Mouse (Mus musculus) midbrain, embryonic 11.5 days (tissue): Measurements from ENCODE around the gene Cherp. TPM values are rescaled to one million over a fixed set of nuclear protein-coding genes. Genes with fewer than 3 reads are reported as not detected.
A peak's percentile ranks its signal among the peaks of the same experiment; 100 is the strongest.

Experiments used
- ATAC-seq: fragments of 200-750 bp; cut with Nextera tagmentation; 2 replicates; pipeline ENCODE4 v1.8.0; 2017; ENCODE audit warnings: moderate TSS enrichment, moderate library complexity; ENCODE audit not compliant: low FRiP score
- DNase-seq: peaks from one replicate; pipeline ENCODE4 v3.0.0; 2015; ENCODE audit warnings: low spot score; ENCODE audit errors: missing footprints
- H3K27ac ChIP-seq: fragments of 300-500 bp; sonication (generic); 2 replicates; pipeline ENCODE4 v1.5.1; 2014; ENCODE audit warnings: low read depth, low read length
- H3K27me3 ChIP-seq: fragments of 300-500 bp; sonication (generic); 2 replicates; pipeline ENCODE4 v1.6.1; 2014; ENCODE audit warnings: mild to moderate bottlenecking, low read length, moderate library complexity, mixed read lengths; ENCODE audit not compliant: control insufficient read depth, insufficient read depth
- H3K36me3 ChIP-seq: fragments of 300-500 bp; sonication (generic); 2 replicates; pipeline ENCODE4 v1.6.1; 2014; ENCODE audit warnings: mild to moderate bottlenecking, low read length, moderate library complexity, mixed read lengths; ENCODE audit not compliant: control insufficient read depth, insufficient read depth
- H3K4me1 ChIP-seq: fragments of 300-500 bp; sonication (generic); 2 replicates; pipeline ENCODE4 v1.6.1; 2014; ENCODE audit warnings: low read length; ENCODE audit not compliant: control insufficient read depth, insufficient read depth
- H3K4me2 ChIP-seq: fragments of 300-500 bp; sonication (generic); 2 replicates; pipeline ENCODE4 v1.6.1; 2014; ENCODE audit warnings: mild to moderate bottlenecking, moderate library complexity
- H3K4me3 ChIP-seq: fragments of 300-500 bp; sonication (generic); 2 replicates; pipeline ENCODE4 v1.5.1; 2014; ENCODE audit warnings: low read depth, low read length
- H3K9ac ChIP-seq: fragments of 300-500 bp; sonication (generic); 2 replicates; pipeline ENCODE4 v1.6.1; 2014; ENCODE audit warnings: low read length
- H3K9me3 ChIP-seq: fragments of 300-500 bp; sonication (generic); 2 replicates; pipeline ENCODE4 v1.6.1; 2016; ENCODE audit warnings: low read length; ENCODE audit not compliant: control insufficient read depth
- WGBS: fragments of 180-500 bp; shearing (Covaris S2); extraction: QIAGEN DNeasy Blood & Tissue Kit; methylation state at CpG from one replicate; pipeline ENCODE4 v1.1.7; 2014; 5-methylcytosine and 5-hydroxymethylcytosine counted together
- polyA plus RNA-seq: library from polyadenylated mRNA; unstranded; fragments of >200 nt; fragmentation: Nextera tagmentation; extraction: Ambion mirVana; gene quantifications from 2 replicates; pipeline ENCODE4 v1.2.1, GENCODE M21; 2014

The Cherp gene
- 57.7 and 62.6 TPM in 2 replicates for polyA plus RNA-seq

- Histone ChIP-seq H3K4me1 (peaks cover 9% of the 10 kb centered on the region), H3K27ac (peak within 1 kb of the TSS; percentile 74), H3K36me3 (peaks cover 17% of the 10 kb centered on the region), H3K4me3 (peak within 1 kb of the TSS; percentile 90), H3K9me3 (no peaks in the 10 kb centered on the region), H3K27me3 (no peaks in the 10 kb centered on the region), H3K9ac (peak within 1 kb of the TSS; percentile 85), H3K4me2 (peak within 1 kb of the TSS; percentile 98)
- DNase-seq (peak; percentile 99), ATAC-seq (peak; percentile 96)
- WGBS: under 1% methylated on average over 79 of the region's 80 CpGs
Observed at GRCm38 (mm10) chr8:72474826-72475546, at the start of gene Cherp. Gene Cherp, minus strand, starts transcription at chr8:72475226.

- ATAC-seq (no peak), DNase-seq (peak; percentile 56)
- no peaks in the 10 kb centered on the region for H3K27me3 ChIP-seq
- H3K9me3 ChIP-seq: no peaks in the 10 kb centered on the region
- H3K4me2 ChIP-seq: no peak overlapping the region
- H3K4me1 ChIP-seq: no peaks in the 10 kb centered on the region
- no peaks in the 10 kb centered on the region for H3K36me3 ChIP-seq
- H3K27ac ChIP-seq: no peak overlapping the region
- no peak overlapping the region for H3K4me3 ChIP-seq
- no peak overlapping the region for H3K9ac ChIP-seq
Observed at GRCm38 (mm10) chr8:72521888-72522287, 46.9 kb upstream of the Cherp start.

- 75% methylated on average over 7 of the region's 7 CpGs for WGBS
- Histone ChIP-seq H3K9me3 (no peaks in the 10 kb centered on the region), H3K4me2 (no peak overlapping the region), H3K4me1 (no peaks in the 10 kb centered on the region), H3K9ac (no peak overlapping the region), H3K27me3 (no peaks in the 10 kb centered on the region), H3K27ac (no peak overlapping the region), H3K36me3 (no peaks in the 10 kb centered on the region), H3K4me3 (no peak overlapping the region)
- DNase-seq (peak; percentile 79), ATAC-seq (no peak)
Observed at GRCm38 (mm10) chr8:72517421-72517988, 42.5 kb upstream of the Cherp start.

GRCm38 (mm10) chr8:72513158-72513557 lies 38.1 kb upstream of the Cherp start:
- no peaks in the 10 kb centered on the region for H3K9me3 ChIP-seq
- no peak overlapping the region for H3K27ac ChIP-seq
- H3K4me3 ChIP-seq: no peak overlapping the region
- H3K27me3 ChIP-seq: no peaks in the 10 kb centered on the region
- WGBS: 94% methylated on average over 1 of the region's 1 CpGs
- no peaks in the 10 kb centered on the region for H3K36me3 ChIP-seq
- no peaks in the 10 kb centered on the region for H3K4me1 ChIP-seq
- H3K4me2 ChIP-seq: no peak overlapping the region
- ATAC-seq: no peak
- DNase-seq: no peak
- H3K9ac ChIP-seq: no peak overlapping the region

GRCm38 (mm10) chr8:72512648-72513047 lies 37.6 kb upstream of the Cherp start:
- no peak for DNase-seq

GRCm38 (mm10) chr8:72507505-72507904 lies 32.5 kb upstream of the Cherp start:
- no peak for DNase-seq
- Histone ChIP-seq H3K4me1 (no peaks in the 10 kb centered on the region), H3K9me3 (no peaks in the 10 kb centered on the region), H3K9ac (no peak overlapping the region), H3K27me3 (no peaks in the 10 kb centered on the region), H3K36me3 (no peaks in the 10 kb centered on the region), H3K4me3 (no peak overlapping the region), H3K4me2 (no peak overlapping the region), H3K27ac (no peak overlapping the region)
- ATAC-seq: no peak
- 92% methylated on average over 1 of the region's 1 CpGs for WGBS

More at GRCm38 (mm10) chr8:72512648-72513047, 37.6 kb upstream of the Cherp start:
- Histone ChIP-seq H3K4me1 (no peaks in the 10 kb centered on the region), H3K27me3 (no peaks in the 10 kb centered on the region), H3K36me3 (no peaks in the 10 kb centered on the region), H3K9me3 (no peaks in the 10 kb centered on the region), H3K4me3 (no peak overlapping the region), H3K4me2 (no peak overlapping the region), H3K9ac (no peak overlapping the region), H3K27ac (no peak overlapping the region)
- ATAC-seq: no peak
- WGBS: 87% methylated on average over 1 of the region's 1 CpGs

- no peak for DNase-seq
- ATAC-seq: no peak
- no peak overlapping the region for H3K4me3 ChIP-seq
- H3K9me3 ChIP-seq: no peaks in the 10 kb centered on the region
- no peaks in the 10 kb centered on the region for H3K4me1 ChIP-seq
- H3K4me2 ChIP-seq: no peak overlapping the region
- no peaks in the 10 kb centered on the region for H3K36me3 ChIP-seq
- no peak overlapping the region for H3K27ac ChIP-seq
- H3K27me3 ChIP-seq: no peaks in the 10 kb centered on the region
- H3K9ac ChIP-seq: no peak overlapping the region
Observed at GRCm38 (mm10) chr8:72504637-72505314, 29.8 kb upstream of the Cherp start.

GRCm38 (mm10) chr8:72504137-72504536 lies 29.1 kb upstream of the Cherp start:
- H3K4me2 ChIP-seq: no peak overlapping the region
- H3K27me3 ChIP-seq: no peaks in the 10 kb centered on the region
- no peaks in the 10 kb centered on the region for H3K4me1 ChIP-seq
- H3K9ac ChIP-seq: no peak overlapping the region
- no peak overlapping the region for H3K4me3 ChIP-seq
- no peak overlapping the region for H3K27ac ChIP-seq
- DNase-seq (no peak), ATAC-seq (no peak)
- no peaks in the 10 kb centered on the region for H3K9me3 ChIP-seq
- no peaks in the 10 kb centered on the region for H3K36me3 ChIP-seq

- ATAC-seq: no peak
- H3K27me3 ChIP-seq: no peaks in the 10 kb centered on the region
- H3K4me3 ChIP-seq: no peak overlapping the region
- H3K36me3 ChIP-seq: peaks cover 3% of the 10 kb centered on the region
- no peak overlapping the region for H3K4me2 ChIP-seq
- no peak overlapping the region for H3K27ac ChIP-seq
- WGBS: 91% methylated on average over 1 of the region's 1 CpGs
- no peak overlapping the region for H3K9ac ChIP-seq
- no peak for DNase-seq
- H3K9me3 ChIP-seq: no peaks in the 10 kb centered on the region
- H3K4me1 ChIP-seq: no peaks in the 10 kb centered on the region
Observed at GRCm38 (mm10) chr8:72500521-72500931, 25.5 kb upstream of the Cherp start.
